Mouse (Mus musculus): ENCODE measurements around the gene Sh2d1b2.

DNA sequence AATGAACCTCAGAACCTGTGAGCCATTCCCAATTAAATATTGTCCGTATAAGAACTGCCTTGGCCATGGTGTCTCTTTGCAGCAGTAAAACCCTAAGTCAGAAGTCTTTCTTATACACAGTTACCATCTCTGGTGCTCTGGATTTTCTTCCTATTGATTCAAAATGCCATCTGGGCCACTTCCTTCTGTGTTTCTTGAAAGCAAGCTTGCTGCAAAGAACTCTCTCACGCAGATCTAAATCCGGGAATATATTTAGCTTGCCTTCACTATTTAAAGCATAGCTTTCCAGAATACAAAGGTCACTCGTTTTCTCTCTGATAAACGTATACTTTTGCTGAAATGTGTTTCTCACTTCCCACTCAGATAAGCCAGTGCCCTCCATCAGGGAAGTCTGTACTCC lies 46.0 kb upstream of the Sh2d1b2 start:
- TF ChIP-seq HCFC1 (IDR thresholded peaks at IDR 0.05; ENCODE audit: borderline replicate concordance, insufficient read depth, low read length) (no peak), ZNF384 (IDR thresholded peaks at IDR 0.05; ENCODE audit: low read depth, low read length) (no peak), MAFK (IDR thresholded peaks at IDR 0.05; ENCODE audit: insufficient read depth, low read depth, low read length) (no peak), CHD2 (IDR thresholded peaks at IDR 0.05; ENCODE audit: low read depth, low read length) (no peak)

Data from ES-E14 (cell line).